Mouse (Mus musculus) embryonic facial prominence, embryonic 13.5 days (tissue): Measurements from ENCODE around the gene AL732309.1. TPM values are rescaled to one million over a fixed set of nuclear protein-coding genes. Genes with fewer than 3 reads are reported as not detected.
A peak's percentile ranks its signal among the peaks of the same experiment; 100 is the strongest.

Experiments
- ATAC-seq: fragments of 200-750 bp; cut with Nextera tagmentation; 2 replicates; pipeline ENCODE4 v1.8.0; 2017; ENCODE audit warnings: low read depth; ENCODE audit not compliant: insufficient number of reproducible peaks, insufficient read depth, low FRiP score, low TSS enrichment
- H3K27ac ChIP-seq: fragments of 300-500 bp; sonication (generic); 2 replicates; pipeline ENCODE4 v1.5.1; 2015; ENCODE audit warnings: moderate library complexity, mild to moderate bottlenecking, inconsistent platforms
- H3K27me3 ChIP-seq: fragments of 300-500 bp; sonication (generic); 2 replicates; pipeline ENCODE4 v1.6.1; 2015; ENCODE audit warnings: mild to moderate bottlenecking, inconsistent platforms
- H3K36me3 ChIP-seq: fragments of 300-500 bp; sonication (generic); 2 replicates; pipeline ENCODE4 v1.6.1; 2015; ENCODE audit warnings: mild to moderate bottlenecking, inconsistent platforms
- H3K4me1 ChIP-seq: fragments of 300-500 bp; sonication (generic); 2 replicates; pipeline ENCODE4 v1.6.1; 2015; ENCODE audit warnings: inconsistent platforms
- H3K4me2 ChIP-seq: fragments of 300-500 bp; sonication (generic); 2 replicates; pipeline ENCODE4 v1.6.1; 2015; ENCODE audit warnings: moderate library complexity, mild to moderate bottlenecking, inconsistent platforms
- H3K4me3 ChIP-seq: fragments of 300-500 bp; sonication (generic); 2 replicates; pipeline ENCODE4 v1.5.1; 2015; ENCODE audit warnings: mild to moderate bottlenecking, inconsistent platforms
- H3K9ac ChIP-seq: fragments of 300-500 bp; sonication (generic); 2 replicates; pipeline ENCODE4 v1.6.1; 2015; ENCODE audit warnings: mild to moderate bottlenecking, inconsistent platforms
- H3K9me3 ChIP-seq: fragments of 300-500 bp; sonication (generic); 2 replicates; pipeline ENCODE4 v1.6.1; 2016; ENCODE audit warnings: inconsistent platforms
- WGBS: fragments of 180-500 bp; shearing (Covaris S2); methylation state at CpG from one replicate; pipeline ENCODE4 v1.1.7; 2015; ENCODE audit warnings: mixed read lengths; 5-methylcytosine and 5-hydroxymethylcytosine counted together
- polyA plus RNA-seq: library from polyadenylated mRNA; unstranded; fragments of >200 nt; fragmentation: Nextera tagmentation; extraction: Ambion mirVana; gene quantifications from 2 replicates; pipeline ENCODE4 v1.2.1, GENCODE M21; 2015

Gene AL732309.1
- polyA plus RNA-seq, 1 experiment from 2014 or later: 6.9 TPM

- Histone ChIP-seq H3K4me1 (peaks cover 25% of the 10 kb centered on the region), H3K36me3 (peaks cover 9% of the 10 kb centered on the region), H3K4me3 (peak overlapping the region; percentile 88), H3K9ac (peak overlapping the region; percentile 76), H3K9me3 (no peaks in the 10 kb centered on the region), H3K27me3 (no peaks in the 10 kb centered on the region), H3K4me2 (peak overlapping the region; percentile 56), H3K27ac (peak overlapping the region; percentile 99)
- 2% methylated on average over 41 of the region's 41 CpGs for whole genome bisulfite sequencing
- ATAC-seq: peak; percentile 97
Observed at GRCm38 (mm10) chr2:25224766-25225752, 21.6 kb downstream of the AL732309.1 start.

- Histone ChIP-seq H3K27ac (peak within 1 kb of the TSS; percentile 99), H3K9me3 (no peaks in the 10 kb centered on the region), H3K4me3 (peak within 1 kb of the TSS; percentile 88), H3K9ac (peak within 1 kb of the TSS; percentile 87), H3K4me2 (peak within 1 kb of the TSS; percentile 97), H3K4me1 (peaks cover 25% of the 10 kb centered on the region), H3K36me3 (peaks cover 9% of the 10 kb centered on the region), H3K27me3 (no peaks in the 10 kb centered on the region)
- under 1% methylated on average over 17 of the region's 17 CpGs for WGBS
- no peak for ATAC-seq
Observed at GRCm38 (mm10) chr2:25224492-25224765, 22.2 kb downstream of the AL732309.1 start, which contains the start of gene Tubb4b. Gene Tubb4b, minus strand, starts transcription at chr2:25224702.

- peak; percentile 5; the same call in 1 of the 2 replicates for ATAC-seq
- Histone ChIP-seq H3K4me2 (peak overlapping the region; percentile 97), H3K9me3 (no peaks in the 10 kb centered on the region), H3K9ac (peak overlapping the region; percentile 87), H3K36me3 (peaks cover 9% of the 10 kb centered on the region), H3K27me3 (no peaks in the 10 kb centered on the region), H3K27ac (peak overlapping the region; percentile 91), H3K4me1 (peaks cover 24% of the 10 kb centered on the region), H3K4me3 (peak overlapping the region; percentile 88)
- WGBS: under 1% methylated on average over 46 of the region's 53 CpGs
Observed at GRCm38 (mm10) chr2:25223681-25224491, 22.8 kb downstream of the AL732309.1 start.

- ATAC-seq: no peak
- WGBS: 71% methylated on average over 5 of the region's 5 CpGs
Observed at GRCm38 (mm10) chr2:25221331-25221772, 25.3 kb downstream of the AL732309.1 start.

GRCm38 (mm10) chr2:25218445-25218844 lies 28.2 kb downstream of the AL732309.1 start, which contains the start of gene Fam166a:
Gene Fam166a, plus strand, starts transcription at chr2:25218745.
- H3K4me2 ChIP-seq: no peak within 1 kb of the TSS
- H3K27ac ChIP-seq: no peak within 1 kb of the TSS

More at GRCm38 (mm10) chr2:25221331-25221772, 25.3 kb downstream of the AL732309.1 start:
- peaks cover 9% of the 10 kb centered on the region for H3K36me3 ChIP-seq
- peaks cover 14% of the 10 kb centered on the region for H3K4me1 ChIP-seq
- H3K27ac ChIP-seq: no peak overlapping the region
- no peak overlapping the region for H3K4me2 ChIP-seq
- no peaks in the 10 kb centered on the region for H3K9me3 ChIP-seq
- H3K4me3 ChIP-seq: no peak overlapping the region
- H3K27me3 ChIP-seq: no peaks in the 10 kb centered on the region
- H3K9ac ChIP-seq: no peak overlapping the region

GRCm38 (mm10) chr2:25217666-25218065 lies 29.0 kb downstream of the AL732309.1 start:
- Histone ChIP-seq H3K27me3 (no peaks in the 10 kb centered on the region; the same call in 1 of the 2 replicates), H3K9me3 (no peaks in the 10 kb centered on the region), H3K36me3 (peaks cover 9% of the 10 kb centered on the region), H3K4me1 (no peaks in the 10 kb centered on the region), H3K27ac (no peak overlapping the region), H3K4me2 (no peak overlapping the region), H3K4me3 (no peak overlapping the region), H3K9ac (no peak overlapping the region)
- 54% methylated on average over 2 of the region's 2 CpGs for WGBS
- ATAC-seq: no peak

More at GRCm38 (mm10) chr2:25218445-25218844, 28.2 kb downstream of the AL732309.1 start, which contains the start of gene Fam166a:
- Histone ChIP-seq H3K9me3 (no peaks in the 10 kb centered on the region), H3K4me3 (no peak within 1 kb of the TSS), H3K9ac (no peak within 1 kb of the TSS), H3K4me1 (peaks cover 4% of the 10 kb centered on the region), H3K36me3 (peaks cover 9% of the 10 kb centered on the region), H3K27me3 (no peaks in the 10 kb centered on the region; the same call in 1 of the 2 replicates)
- no peak for ATAC-seq

- Histone ChIP-seq H3K4me3 (no peak within 1 kb of the TSS), H3K27ac (no peak within 1 kb of the TSS), H3K27me3 (no peaks in the 10 kb centered on the region; the same call in 1 of the 2 replicates), H3K9ac (no peak within 1 kb of the TSS), H3K4me2 (no peak within 1 kb of the TSS), H3K9me3 (no peaks in the 10 kb centered on the region), H3K4me1 (peaks cover 14% of the 10 kb centered on the region), H3K36me3 (no peaks in the 10 kb centered on the region)
- 70% methylated on average over 3 of the region's 3 CpGs for whole genome bisulfite sequencing
- no peak for ATAC-seq
Observed at GRCm38 (mm10) chr2:25214444-25214843, 32.2 kb downstream of the AL732309.1 start, which contains the start of gene Stpg3. Gene Stpg3, minus strand, starts transcription at chr2:25214637.

- Histone ChIP-seq H3K27me3 (no peaks in the 10 kb centered on the region; the same call in 1 of the 2 replicates), H3K9ac (no peak overlapping the region), H3K27ac (no peak overlapping the region), H3K4me2 (no peak overlapping the region), H3K36me3 (peaks cover 7% of the 10 kb centered on the region), H3K4me1 (peaks cover 20% of the 10 kb centered on the region), H3K4me3 (no peak overlapping the region), H3K9me3 (no peaks in the 10 kb centered on the region)
- whole genome bisulfite sequencing: 67% methylated on average over 23 of the region's 23 CpGs
- ATAC-seq: no peak
Observed at GRCm38 (mm10) chr2:25213266-25213865, 33.3 kb downstream of the AL732309.1 start.

- H3K4me3 ChIP-seq: peak within 1 kb of the TSS; percentile 87
- WGBS: under 1% methylated on average over 40 of the region's 44 CpGs
- H3K4me2 ChIP-seq: peak within 1 kb of the TSS; percentile 83
- peak within 1 kb of the TSS; percentile 91 for H3K27ac ChIP-seq
- H3K9me3 ChIP-seq: no peaks in the 10 kb centered on the region
- H3K36me3 ChIP-seq: peaks cover 28% of the 10 kb centered on the region
- no peaks in the 10 kb centered on the region; the same call in 1 of the 2 replicates for H3K27me3 ChIP-seq
- ATAC-seq: peak; percentile 86
- peak within 1 kb of the TSS; percentile 94 for H3K9ac ChIP-seq
- peaks cover 20% of the 10 kb centered on the region for H3K4me1 ChIP-seq
Observed at GRCm38 (mm10) chr2:25211121-25211670, 35.5 kb downstream of the AL732309.1 start, which contains the start of gene Nelfb. Gene Nelfb, minus strand, starts transcription at chr2:25211489.

GRCm38 (mm10) chr2:25210686-25211085 lies 36.0 kb downstream of the AL732309.1 start:
- Histone ChIP-seq H3K27me3 (no peaks in the 10 kb centered on the region; the same call in 1 of the 2 replicates), H3K4me1 (peaks cover 20% of the 10 kb centered on the region), H3K4me2 (peak overlapping the region; percentile 83), H3K9ac (peak overlapping the region; percentile 94), H3K9me3 (no peaks in the 10 kb centered on the region), H3K36me3 (peaks cover 33% of the 10 kb centered on the region), H3K4me3 (peak overlapping the region; percentile 87), H3K27ac (peak overlapping the region; percentile 91)
- ATAC-seq: 0 out of 2 replicates have a peak, but pooled peaks have one; percentile 6
- WGBS: under 1% methylated on average over 24 of the region's 24 CpGs
